Mouse (Mus musculus) ovary, postnatal 14 days (tissue): Measurements from ENCODE around the gene Med15.
"Not testable (repeated sequence)": the region's sequence is repeated elsewhere in the genome, so short reads cannot be mapped to it uniquely, and the experiment has no call there.

Experiments
- DNase-seq: peaks from one replicate; pipeline ENCODE4 v3.0.0; 2022; ENCODE audit warnings: low spot score

The Med15 gene

GRCm38 (mm10) chr16:17732841-17733340 is at the start of gene Med15:
TSS of gene Med15 (minus strand) at chr16:17732891.
- no peak for DNase-seq

GRCm38 (mm10) chr16:17779692-17780091 is 47.0 kb upstream of the Med15 start:
- no peak for DNase-seq

- DNase-seq: no peak
Observed at GRCm38 (mm10) chr16:17778223-17778622, 45.5 kb upstream of the Med15 start.

GRCm38 (mm10) chr16:17776828-17777227 is 44.1 kb upstream of the Med15 start:
- DNase-seq: peak; percentile 25

GRCm38 (mm10) chr16:17771117-17771865 is 38.6 kb upstream of the Med15 start:
- no peak for DNase-seq

- no peak for DNase-seq
Observed at GRCm38 (mm10) chr16:17768834-17769233, 36.1 kb upstream of the Med15 start.

GRCm38 (mm10) chr16:17764108-17764511 is 31.4 kb upstream of the Med15 start:
- no peak for DNase-seq

- DNase-seq: no peak
Observed at GRCm38 (mm10) chr16:17761074-17761473, 28.4 kb upstream of the Med15 start.

- no peak for DNase-seq
Observed at GRCm38 (mm10) chr16:17760657-17761056, 28.0 kb upstream of the Med15 start.

GRCm38 (mm10) chr16:17759813-17760321 is 27.2 kb upstream of the Med15 start:
- DNase-seq: peak; percentile 38

GRCm38 (mm10) chr16:17759344-17759773 is 26.7 kb upstream of the Med15 start, which contains the start of gene Klhl22:
TSS of gene Klhl22 (plus strand) at chr16:17759618.
- peak; percentile 91 for DNase-seq

GRCm38 (mm10) chr16:17758902-17759301 is 26.2 kb upstream of the Med15 start:
- DNase-seq: no peak

- no peak for DNase-seq
Observed at GRCm38 (mm10) chr16:17757756-17758155, 25.1 kb upstream of the Med15 start.

GRCm38 (mm10) chr16:17753686-17754085 is 21.0 kb upstream of the Med15 start:
- no peak for DNase-seq

GRCm38 (mm10) chr16:17753001-17753400 is 20.3 kb upstream of the Med15 start:
- DNase-seq: no peak

GRCm38 (mm10) chr16:17745067-17745466 is 12.4 kb upstream of the Med15 start:
- no peak for DNase-seq

- DNase-seq: no peak
Observed at GRCm38 (mm10) chr16:17744536-17744935, 11.8 kb upstream of the Med15 start.

- no peak for DNase-seq
Observed at GRCm38 (mm10) chr16:17743279-17743678, 10.6 kb upstream of the Med15 start.

GRCm38 (mm10) chr16:17742810-17743209 is 10.1 kb upstream of the Med15 start:
- DNase-seq: no peak

- no peak for DNase-seq
Observed at GRCm38 (mm10) chr16:17740080-17740479, 7.4 kb upstream of the Med15 start.

- no peak for DNase-seq
Observed at GRCm38 (mm10) chr16:17736156-17736555, 3.5 kb upstream of the Med15 start.

GRCm38 (mm10) chr16:17734872-17735271 is 2.2 kb upstream of the Med15 start:
- not testable (repeated sequence) for DNase-seq

GRCm38 (mm10) chr16:17733646-17734045 is 955 bp upstream of the Med15 start:
- no peak for DNase-seq

GRCm38 (mm10) chr16:17732431-17732830 is 260 bp downstream of the Med15 start:
- no peak for DNase-seq
